Mouse (Mus musculus) spleen, adult 2 months (tissue): ENCODE data around the gene Gse1.

ENCODE experiments used
- CTCF ChIP-seq: fragments of 200-500 bp; IDR thresholded peaks from 2 replicates; pipeline ENCODE4 v1.5.1; 2011; ENCODE audit warnings: mild to moderate bottlenecking, inconsistent platforms; ENCODE audit not compliant: insufficient read depth, insufficient read length, insufficient replicate concordance; ENCODE audit errors: extremely low read depth
- POLR2A ChIP-seq: fragments of 200-500 bp; IDR thresholded peaks from 2 replicates; pipeline ENCODE4 v1.6.1; 2011; ENCODE audit warnings: low read depth, low read length, inconsistent platforms

GRCm38 (mm10) chr8:120627298-120627697 lies 399.0 kb downstream of the Gse1 start:
- TF ChIP-seq POLR2A (no peak), CTCF (no peak)
